Mouse (Mus musculus): ENCODE measurements around the gene Asb7.

DNA sequence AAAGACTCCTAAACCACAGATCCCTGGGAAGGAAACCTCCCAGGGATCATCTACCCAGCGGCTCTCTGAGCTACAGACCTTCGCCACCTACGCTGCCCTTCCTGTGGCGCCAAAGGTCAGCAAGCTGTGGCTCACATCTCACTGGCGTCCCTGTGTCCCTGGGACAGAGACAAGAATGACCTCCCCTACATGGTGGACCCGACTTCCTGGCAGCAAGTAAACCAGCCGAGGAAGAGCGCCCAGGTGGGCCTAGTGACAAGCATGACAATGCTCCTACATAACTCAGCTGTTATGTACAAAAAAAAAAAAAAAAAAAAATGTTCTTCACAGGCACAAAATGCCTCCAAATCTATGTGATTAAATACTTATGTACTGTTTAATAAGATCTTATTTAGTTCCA, 28.4 kb downstream of the Asb7 start:
- TF ChIP-seq POLR2A (IDR thresholded peaks at IDR 0.05; ENCODE audit: borderline replicate concordance, control insufficient read depth, low read depth, low read length) (no peak), CTCF (IDR thresholded peaks at IDR 0.05; ENCODE audit: control insufficient read depth, insufficient read depth, low read length) (no peak)

All from bone marrow, adult 2 months (tissue).